Mouse (Mus musculus): ENCODE results near the gene Clic3. TPM values are rescaled to one million over a fixed set of nuclear protein-coding genes. Genes with fewer than 3 reads are reported as not detected.
"Not testable (repeated sequence)": the region's sequence is repeated elsewhere in the genome, so short reads cannot be mapped to it uniquely, and the experiment has no call there.

The Clic3 gene
- 1 to 10 TPM; 2.0 to 2.2 TPM for polyA plus RNA-seq (2017; shearing (Covaris generic))

DNA sequence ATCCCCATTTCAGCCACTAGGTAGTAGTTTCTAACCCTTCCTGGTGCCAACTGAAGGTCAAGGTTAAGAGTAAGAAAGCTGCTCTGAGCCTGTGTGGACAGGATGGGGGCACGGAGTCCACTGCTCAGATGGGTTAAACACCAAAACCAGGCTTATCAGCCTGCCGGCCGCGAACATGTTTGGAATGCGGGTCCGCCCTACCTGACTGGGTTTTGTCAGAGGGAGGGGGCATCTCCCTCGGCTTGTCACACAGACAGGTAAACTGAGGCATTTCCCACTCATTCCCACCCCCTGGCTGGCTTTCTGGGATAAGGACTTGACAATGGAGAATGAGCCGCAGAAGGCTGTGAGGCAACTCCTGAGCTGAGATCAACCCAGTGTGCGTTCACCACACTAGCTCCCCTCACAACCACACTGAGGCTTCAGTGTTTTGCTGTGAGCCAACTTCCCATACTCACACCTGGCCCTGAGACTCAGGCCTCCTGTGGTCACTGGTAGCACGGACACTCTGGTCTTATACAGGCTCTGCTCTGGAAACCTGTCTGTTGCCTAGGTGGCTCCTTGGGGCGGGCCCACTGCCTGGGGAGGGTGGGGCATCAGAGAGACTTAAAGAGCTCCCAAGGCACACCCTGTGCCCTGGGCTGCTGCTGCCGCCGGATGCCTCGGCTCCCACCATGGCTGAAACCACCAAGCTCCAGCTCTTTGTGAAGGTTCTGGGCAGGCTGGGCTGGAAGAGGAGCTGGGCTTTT lies at the start of gene Clic3:
Gene Clic3, plus strand, starts transcription at position 634 of the 749 bp plus-strand sequence.
- ATAC-seq: no peak

DNA sequence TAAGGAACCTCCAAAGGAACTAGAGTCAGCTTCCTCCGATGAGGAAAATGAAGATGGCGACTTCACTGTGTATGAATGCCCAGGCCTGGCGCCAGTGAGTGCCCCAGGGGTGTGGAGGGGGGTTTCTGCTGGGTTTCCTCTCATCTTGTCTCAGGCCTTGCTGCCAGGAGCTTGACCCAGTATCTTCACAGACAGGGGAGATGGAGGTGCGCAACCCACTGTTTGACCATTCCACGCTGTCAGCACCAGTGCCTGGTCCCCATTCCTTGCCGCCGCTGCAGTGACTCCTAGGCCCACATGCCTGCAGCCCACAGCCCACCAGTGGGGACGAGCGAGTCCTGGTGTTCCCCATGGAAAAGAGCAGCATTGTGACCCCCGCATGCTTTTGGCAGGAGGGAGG lies 47.7 kb upstream of the Clic3 start:
- no peak for ATAC-seq

DNA sequence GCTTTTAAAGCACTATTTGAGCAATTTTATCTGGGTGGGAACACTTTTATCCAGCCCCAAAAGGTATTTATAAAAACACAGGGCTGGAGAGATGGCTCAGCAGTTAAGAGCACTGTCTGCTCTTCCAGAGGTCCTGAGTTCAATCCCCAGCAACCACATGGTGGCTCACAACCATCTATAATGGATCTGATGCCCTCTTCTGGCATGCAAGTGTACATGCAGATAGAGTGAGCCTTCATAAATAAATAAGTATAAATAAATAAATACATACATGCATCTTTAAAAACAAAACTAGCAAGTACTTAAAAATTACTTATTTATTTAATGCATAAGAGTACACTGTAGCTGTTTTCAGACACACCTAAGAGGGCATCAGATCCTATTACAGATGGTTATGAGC lies 43.2 kb upstream of the Clic3 start:
- ATAC-seq: not testable (repeated sequence)

DNA sequence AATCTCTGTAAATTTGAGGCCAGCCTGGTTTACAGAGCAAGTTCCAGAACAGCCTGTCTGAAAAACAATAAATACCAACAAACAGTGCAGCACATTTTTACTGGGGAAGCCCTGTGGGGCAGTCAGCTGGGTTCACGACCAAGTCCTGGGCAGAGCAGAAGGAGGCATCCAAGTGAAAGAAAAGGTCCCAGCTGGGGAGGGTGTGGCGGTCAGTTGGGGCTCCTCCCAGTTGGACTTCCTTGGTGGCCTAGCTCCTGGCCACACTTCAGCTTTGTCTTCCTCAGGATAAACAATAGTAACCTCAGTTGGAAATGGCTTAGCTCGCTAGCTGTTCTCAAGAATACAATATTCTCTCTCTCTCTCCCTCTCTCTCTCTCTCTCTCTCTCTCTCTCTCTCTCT lies 39.2 kb upstream of the Clic3 start:
- ATAC-seq: no peak

DNA sequence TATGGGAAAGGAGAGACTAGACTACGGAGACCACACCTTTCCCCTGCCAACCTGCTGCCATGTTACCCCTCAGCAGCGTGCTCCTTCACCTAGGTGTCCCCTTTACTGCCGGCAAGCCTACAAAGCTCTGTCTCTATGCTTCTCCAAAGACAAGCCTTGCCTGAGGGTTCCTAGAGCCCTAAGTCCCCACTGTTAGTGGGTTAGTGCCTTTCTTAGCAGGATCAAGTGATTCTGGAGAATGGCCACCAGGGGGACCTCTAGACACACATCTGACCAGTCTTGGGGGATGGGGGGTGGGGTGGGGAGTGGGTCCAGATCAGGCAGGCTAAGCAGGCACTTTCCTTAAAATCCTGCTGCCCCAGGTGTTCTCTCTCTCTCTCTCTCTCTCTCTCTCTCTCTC lies 34.7 kb upstream of the Clic3 start:
- ATAC-seq: no peak

DNA sequence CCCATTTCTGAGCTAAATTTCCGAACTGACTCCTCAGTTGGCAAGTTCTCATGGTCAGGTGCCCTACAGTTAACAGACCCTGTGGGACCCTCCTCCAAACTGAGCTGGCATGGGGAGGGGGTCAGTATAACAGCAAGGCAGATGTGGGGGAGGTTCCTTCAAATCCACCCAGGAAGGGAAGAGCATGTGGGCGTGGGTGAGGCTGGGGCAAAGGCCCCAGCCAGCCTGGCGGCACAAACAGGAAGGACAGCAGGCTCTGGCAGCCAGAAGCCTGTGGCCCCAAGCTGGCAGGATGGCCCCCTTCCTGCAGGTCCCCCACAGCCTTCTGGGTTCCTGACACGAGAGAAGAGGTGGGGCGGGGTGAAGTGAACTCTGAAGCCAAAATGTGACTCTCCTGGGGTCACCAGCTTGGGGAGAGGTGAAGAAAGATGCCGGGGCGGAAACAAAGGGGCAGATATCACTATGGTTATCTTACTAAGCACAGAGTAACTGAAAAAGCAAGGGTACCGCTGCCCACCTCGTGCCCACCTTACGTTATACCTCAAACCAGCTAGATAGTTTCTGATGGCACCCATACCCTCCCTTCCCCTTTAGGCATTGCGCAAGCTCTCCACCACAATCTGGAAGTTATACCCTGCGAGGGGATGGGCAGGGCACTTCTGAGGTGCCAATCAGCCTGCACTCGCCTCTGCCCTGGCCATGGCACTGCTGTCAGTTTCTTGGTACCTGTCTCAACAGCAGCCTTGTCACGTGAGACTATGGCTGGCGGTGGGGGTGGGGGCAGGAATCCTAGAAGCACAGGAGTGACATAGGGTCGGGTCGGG lies 33.8 kb upstream of the Clic3 start, which contains the start of gene Fut7:
Gene Fut7, plus strand, starts transcription at position 681 of the 824 bp plus-strand sequence.
- peak; percentile 58 for ATAC-seq

DNA sequence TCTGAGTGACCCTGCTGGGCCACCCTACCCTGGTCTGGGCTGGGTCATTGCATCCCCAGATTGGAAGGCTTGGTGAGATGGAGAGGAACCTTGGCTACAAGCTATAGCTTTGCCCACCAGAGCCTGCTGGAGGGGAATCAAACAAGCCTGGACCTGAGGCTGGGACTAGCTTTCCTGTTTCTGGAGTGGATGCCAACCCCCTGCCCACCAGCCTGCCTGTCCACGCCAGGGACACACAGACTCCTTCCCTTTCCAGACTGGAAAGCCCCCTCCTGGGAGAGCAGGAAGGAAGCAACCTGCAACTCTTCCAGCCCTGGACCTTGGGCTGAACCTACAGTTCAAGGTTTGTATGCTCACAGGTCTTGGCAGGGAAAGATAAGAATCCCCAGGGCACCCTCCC lies 33.0 kb upstream of the Clic3 start:
- ATAC-seq: no peak

DNA sequence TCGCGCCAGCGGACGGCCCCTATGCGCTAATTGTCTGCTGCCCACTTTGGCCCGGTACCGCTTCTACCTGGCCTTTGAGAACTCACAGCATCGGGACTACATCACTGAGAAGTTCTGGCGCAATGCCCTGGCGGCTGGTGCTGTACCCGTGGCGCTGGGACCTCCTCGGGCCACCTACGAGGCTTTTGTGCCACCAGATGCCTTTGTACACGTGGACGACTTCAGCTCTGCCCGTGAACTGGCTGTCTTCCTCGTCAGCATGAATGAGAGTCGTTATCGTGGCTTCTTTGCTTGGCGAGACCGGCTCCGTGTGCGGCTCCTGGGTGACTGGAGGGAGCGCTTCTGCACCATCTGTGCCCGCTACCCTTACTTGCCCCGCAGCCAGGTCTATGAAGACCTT lies 31.2 kb upstream of the Clic3 start:
- no peak for ATAC-seq

DNA sequence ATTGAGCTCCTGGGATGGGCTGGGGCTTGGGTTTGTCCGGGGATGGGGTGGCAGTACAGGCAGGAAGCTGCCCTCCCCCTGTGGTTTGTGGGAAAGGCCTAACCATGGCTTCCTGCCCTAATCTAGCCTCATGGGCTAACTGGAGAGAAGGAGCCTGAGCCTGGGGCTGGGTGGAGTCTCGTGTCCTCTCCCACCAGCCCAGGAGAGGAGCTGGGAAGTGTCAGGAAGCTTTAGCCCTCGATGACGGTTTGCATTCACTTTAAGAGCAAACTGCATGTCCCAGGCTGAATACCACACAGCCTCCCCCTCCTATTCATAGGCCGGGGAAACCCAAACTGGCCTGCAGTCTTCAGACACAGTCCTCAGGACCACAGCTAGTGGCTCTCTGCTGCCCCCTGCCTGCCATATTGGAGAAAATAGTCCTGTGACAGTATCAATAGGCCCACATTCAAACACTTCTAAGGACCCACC lies 29.9 kb upstream of the Clic3 start:
- ATAC-seq: peak; percentile 48

DNA sequence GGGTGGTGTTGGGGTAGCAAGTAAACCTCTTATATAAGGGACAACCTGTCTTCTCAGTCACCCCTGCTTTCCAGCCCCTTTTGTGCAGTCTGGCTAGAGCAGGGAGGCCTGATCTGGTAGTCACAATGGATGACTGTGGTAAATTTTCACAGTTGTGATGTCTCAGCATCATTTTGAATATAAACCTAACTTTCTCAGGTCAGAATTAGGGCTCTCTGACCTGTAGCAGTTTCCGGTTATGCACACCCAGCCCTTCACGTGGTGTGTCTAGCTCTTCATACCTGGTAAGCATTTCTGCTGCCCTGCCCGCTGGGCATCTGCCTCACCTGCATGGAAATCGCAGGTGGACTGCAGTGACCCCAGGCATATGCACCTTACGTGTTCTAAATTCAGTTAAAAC lies 29.4 kb upstream of the Clic3 start:
- no peak for ATAC-seq

DNA sequence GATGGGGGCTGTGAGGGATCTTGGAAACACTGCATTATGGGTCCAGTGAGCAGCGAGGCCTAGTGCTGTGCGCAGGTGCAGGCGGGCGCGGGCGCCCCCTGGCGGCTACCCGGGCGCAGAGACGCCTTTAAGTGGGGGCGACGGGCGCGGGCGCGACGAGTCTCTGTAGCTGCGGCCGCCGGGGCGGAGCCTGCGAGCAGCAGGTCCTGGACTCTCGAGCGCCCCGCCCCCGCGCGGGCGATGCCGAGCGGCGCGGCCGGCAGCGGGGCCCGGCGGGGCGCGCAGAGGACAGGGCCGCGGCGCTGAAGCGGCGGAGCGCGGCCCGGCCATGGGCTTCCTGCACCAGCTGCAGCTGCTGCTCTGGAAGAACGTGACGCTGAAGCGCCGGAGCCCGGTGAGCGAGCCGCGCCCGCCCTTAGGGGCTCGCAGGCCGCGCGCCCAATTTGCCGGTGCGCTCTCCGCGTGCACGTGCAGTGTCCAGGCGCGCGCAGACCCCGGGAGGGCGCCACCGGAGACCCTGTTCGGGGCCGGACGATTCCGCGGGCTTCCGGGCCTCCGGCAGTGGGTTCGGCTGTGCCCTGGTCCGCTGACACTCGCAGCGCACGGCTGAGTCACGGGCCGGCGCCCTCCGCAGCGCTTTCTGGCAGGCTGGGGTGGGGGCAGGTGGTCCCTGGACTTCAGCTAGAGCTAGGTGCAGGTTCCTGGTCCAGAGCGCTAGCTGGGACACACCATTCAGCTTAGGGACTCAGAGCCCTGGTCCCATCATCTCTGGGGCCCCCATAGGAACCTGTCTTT lies 28.0 kb upstream of the Clic3 start, which contains the start of gene Abca2:
Gene Abca2, plus strand, starts transcription at position 262 of the 795 bp plus-strand sequence.
- ATAC-seq: peak; percentile 67

DNA sequence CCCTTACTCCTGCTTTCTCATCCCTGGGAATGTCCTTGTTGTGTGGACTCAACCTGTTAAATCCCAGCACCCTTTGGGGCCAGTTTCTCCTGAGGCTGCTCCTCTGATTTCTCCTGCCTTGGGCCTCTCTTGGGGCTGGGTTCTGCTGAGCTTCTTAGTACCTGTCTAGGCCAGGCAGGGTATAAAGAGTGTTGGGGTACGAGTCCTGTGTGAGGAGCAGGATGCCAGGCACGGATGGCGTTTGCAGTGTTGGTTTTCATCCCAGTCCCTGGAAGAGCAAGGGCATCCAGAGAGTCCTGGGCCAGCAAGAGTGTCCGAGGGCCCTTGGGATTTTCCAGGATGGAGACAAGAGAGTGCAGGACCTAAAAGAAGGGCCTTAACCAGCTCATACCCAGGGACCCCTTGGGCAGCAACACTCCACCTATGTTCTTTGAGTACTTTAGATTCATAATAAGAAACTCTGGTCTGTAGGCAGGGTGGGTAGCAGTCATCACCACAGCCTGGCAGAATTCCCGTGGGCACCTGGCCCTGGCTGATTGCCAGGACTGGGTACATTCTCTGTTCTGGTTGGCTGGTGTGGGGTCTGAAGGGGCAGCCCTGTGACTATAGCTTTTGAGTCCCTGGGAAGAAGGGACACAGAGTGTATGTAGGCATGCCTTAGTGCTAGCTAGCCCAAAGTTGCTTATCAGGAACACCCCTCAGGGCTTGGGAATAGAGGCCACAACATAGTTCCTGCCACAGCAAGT lies 27.0 kb upstream of the Clic3 start:
- no peak for ATAC-seq

DNA sequence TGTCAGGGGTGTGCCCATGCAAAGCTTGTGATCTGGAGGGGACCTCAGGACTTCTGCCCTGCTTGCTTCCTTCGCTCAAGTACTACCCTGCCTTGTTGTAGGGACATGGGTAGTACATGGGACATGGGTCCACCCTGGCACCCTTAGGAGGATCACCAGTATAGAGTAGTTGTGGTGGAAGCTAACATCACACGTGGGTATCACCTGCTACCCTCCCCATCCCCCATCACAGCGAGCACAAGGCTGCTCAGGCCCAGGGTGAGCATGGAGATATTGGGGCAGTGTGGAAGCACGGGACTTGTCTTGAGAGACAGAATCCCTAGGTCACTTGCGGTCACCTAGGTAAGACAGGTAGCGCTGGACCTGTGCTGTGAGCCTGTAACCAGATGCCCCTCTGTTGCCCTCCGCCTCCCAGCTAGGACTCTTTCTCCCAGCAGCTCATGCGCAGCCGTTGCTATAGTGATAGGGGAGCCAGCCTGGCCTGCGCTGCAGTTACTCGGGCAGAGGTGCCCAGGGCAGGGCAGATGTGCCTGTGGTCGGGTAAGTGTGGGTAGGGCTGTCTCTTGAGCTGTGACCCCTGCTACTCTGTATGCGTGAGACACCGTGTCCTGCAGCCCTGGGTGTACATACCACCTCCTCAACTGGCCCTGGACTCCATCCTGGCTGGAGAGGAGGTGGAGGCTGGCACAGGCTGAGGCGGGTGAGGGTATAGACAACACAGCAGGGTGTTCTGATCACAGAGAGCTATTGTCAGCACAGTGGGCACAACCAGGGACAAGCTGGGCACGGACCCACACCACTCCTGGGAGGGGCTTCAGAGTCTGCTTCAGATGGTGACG lies 26.0 kb upstream of the Clic3 start:
- no peak for ATAC-seq

DNA sequence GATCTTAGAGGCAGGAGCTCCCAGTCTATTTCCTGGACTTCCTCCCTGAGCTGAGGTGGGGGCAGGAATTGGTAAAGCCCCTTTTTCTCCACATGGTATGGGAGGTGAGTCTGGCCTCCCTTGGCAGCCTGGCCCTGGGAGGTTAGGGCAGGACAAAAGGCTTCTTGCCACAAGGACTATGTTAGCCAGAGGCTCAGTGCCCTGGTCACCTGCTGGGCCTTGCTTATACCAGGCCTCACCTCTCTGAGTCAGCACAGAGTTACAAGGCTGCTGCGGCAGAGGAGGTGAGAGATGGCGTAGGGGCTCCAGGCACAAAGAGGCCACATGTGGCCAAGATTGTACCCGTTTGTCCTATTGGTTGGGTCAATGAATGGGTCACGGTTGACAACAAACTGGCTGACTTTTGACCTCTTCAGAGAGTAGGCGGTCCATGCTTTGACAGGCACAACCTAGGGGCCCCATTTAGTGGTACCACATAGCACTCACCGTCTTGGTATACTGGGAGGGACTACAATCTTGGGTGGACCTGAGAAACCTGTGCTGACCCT lies 25.3 kb upstream of the Clic3 start:
- no peak for ATAC-seq

DNA sequence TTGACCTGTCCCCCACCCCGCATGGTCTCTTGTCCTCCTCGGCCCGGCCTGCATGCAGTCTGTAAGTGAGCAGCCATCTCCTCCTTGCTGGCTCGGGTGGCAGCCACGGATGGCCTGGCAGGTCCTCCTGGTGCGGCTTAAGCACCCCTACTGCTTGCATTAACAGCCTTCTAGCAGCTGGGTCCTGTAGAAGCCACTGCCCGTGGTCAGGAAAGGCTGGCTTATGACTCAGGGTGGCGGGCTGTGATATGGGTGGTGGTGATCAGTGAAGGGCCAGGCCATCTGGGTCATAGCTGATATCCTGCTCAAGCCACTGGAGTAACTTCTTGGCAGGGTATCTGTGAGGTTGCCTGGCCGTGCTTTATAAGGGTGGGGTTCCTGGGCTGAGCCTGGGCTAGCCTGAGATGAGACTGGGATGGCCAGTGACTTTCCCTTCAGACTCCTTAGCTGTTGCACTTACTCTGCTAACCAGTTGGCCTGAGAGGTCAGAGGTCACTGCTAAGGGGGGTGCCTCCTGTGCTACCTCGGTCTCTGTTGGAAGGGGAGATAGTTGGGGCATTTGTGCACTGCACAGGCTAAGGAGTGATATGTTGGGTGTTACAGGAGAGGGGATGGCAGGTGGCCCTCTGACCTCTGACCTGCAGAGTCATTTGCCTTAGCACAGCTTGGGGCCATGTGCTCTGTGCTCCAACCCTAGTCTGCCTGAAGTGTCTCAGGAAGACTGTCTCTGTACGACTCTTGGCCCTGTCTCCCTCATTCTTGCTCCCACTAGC lies 24.1 kb upstream of the Clic3 start:
- ATAC-seq: no peak

DNA sequence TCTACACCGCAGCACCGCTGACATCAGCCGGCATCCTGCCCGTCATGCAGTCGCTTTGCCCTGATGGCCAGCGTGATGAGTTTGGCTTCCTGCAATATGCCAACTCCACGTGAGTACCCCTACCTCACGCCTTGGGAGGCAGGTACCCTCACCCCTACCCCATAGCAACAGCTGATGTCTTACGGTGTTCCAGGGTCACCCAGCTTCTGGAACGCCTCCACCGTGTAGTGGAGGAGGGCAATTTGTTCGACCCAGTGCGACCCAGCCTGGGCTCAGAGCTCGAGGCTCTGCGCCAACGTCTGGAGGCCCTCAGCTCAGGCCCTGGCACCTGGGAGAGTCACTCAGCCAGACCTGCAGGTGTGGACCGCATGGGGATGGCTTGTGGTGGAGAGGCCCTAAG lies 23.5 kb upstream of the Clic3 start:
- ATAC-seq: no peak

DNA sequence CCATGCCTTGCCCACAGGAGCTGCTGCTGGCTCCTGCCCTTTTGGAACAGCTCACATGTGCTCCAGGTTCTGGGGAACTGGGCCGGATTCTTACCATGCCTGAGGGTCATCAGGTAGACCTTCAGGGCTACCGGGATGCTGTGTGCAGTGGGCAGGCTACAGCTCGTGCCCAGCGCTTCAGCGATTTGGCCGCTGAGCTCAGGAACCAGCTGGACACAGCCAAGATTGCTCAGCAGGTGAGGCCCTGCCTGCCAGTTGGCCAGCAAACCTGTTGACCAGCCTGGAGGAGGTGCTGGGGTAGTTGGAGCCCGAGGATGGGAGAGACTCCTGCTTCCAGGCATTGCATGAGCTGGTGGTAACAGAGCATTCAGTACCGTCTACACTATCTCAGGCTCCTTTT lies 22.3 kb upstream of the Clic3 start:
- ATAC-seq: no peak

DNA sequence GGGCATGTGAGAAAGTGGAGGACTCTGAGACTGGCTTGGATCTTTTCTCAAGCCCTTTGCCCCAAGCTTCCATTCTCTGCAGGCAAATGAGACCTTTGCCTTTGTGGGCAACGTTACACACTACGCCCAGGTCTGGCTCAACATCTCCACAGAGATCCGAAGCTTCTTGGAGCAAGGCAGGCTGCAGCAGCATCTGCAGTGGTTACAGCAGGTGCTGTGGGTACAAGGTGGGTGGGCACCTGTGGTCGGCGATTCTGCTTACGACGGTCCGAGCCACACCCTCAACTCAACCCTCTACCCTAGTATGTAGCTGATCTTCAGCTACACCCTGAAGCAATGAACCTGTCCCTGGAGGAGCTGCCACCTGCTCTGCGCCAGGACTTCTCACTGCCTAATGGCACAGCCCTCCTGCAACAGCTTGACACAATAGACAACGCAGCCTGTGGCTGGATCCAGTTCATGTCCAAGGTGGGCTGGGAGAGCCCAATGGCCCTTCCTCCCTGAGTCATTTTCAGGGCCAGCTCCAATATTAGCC lies 20.3 kb upstream of the Clic3 start:
- ATAC-seq: no peak

DNA sequence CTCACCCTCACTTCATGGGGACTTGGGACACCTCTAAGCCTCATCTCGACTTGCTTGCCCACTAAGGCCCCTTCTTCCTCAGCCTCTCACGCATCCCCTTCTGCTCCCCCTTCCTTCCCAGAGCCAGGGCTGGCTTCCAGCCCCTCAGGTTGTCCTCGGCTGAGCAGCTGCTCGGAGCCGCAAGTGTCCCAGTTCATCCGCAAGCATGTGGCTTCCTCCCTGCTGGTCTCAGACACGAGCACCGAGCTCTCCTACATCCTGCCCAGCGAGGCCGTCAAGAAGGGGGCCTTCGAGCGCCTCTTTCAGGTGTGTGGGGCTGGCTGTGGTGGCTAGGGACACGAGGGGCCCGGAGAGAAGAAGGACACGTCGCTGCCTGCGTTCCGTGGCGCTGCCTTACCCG lies 15.6 kb upstream of the Clic3 start:
- no peak for ATAC-seq

DNA sequence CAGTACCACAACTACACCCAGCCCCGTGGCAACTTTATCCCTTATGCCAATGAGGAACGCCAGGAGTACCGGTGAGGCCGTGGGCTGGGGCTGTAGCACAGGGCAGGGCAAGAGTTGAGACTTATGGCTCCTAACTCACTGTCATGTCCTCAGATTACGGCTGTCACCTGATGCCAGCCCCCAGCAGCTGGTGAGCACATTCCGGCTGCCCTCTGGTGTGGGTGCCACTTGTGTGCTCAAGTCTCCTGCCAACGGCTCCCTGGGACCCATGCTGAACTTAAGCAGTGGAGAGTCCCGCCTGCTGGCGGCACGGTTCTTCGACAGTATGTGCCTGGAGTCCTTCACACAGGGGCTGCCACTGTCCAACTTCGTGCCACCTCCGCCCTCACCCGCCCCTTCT lies 14.0 kb upstream of the Clic3 start:
- no peak for ATAC-seq

All from activated CD4-positive, CD25-positive, alpha-beta regulatory T cell, adult 4 months (primary cell).